Mouse (Mus musculus) megakaryocyte, embryonic 14.5 days (primary cell): ENCODE results near the gene Gcnt4.

Experiments
- FLI1 ChIP-seq: IDR thresholded peaks from 2 replicates; pipeline ENCODE4 v1.6.1; 2012; ENCODE audit warnings: low read length, inconsistent platforms, mixed read lengths
- GATA1 ChIP-seq: IDR thresholded peaks from 3 replicates; pipeline ENCODE4 v1.6.1; 2012; ENCODE audit warnings: mixed read lengths, low read length, inconsistent platforms, borderline replicate concordance

DNA sequence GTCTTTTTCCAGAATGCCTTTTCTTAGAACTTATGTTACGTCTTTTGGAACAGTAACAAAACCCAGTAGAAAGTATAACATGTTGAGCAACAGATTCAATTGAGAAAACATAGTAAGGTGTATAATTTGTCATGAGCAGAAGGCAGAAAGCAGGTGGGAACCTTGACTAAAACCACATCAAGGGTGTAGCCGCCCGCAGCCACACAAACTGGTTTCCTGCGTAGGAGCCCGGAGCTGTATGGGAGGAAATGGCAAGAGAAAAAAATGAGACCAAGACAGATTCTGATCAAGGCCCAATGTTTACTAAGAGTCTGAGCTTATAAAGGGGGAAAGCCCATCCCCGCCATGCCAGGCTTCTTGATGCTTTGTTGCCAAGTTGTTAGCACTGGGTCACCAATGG, 32.0 kb downstream of the Gcnt4 start:
- no peak for TF ChIP-seq GATA1
- TF ChIP-seq FLI1: no peak
